Mouse (Mus musculus) limb, embryonic 13.5 days (tissue): ENCODE results near the gene Usb1. TPM values are rescaled to one million over a fixed set of nuclear protein-coding genes. Genes with fewer than 3 reads are reported as not detected.
A peak's percentile ranks its signal among the peaks of the same experiment; 100 is the strongest.

Source experiments
- ATAC-seq: fragments of 200-750 bp; cut with Nextera tagmentation; 2 replicates; pipeline ENCODE4 v1.8.0; 2017; ENCODE audit warnings: low read depth, moderate number of reproducible peaks, moderate TSS enrichment; ENCODE audit not compliant: low FRiP score
- H3K27ac ChIP-seq: fragments of 300-500 bp; sonication (generic); 2 replicates; pipeline ENCODE4 v1.5.1; 2015; ENCODE audit warnings: inconsistent platforms, mild to moderate bottlenecking, moderate library complexity
- H3K27me3 ChIP-seq: fragments of 300-500 bp; sonication (generic); 2 replicates; pipeline ENCODE4 v1.6.1; 2015; ENCODE audit warnings: mild to moderate bottlenecking, inconsistent platforms
- H3K36me3 ChIP-seq: fragments of 300-500 bp; sonication (generic); 2 replicates; pipeline ENCODE4 v1.6.1; 2015; ENCODE audit warnings: inconsistent platforms, mild to moderate bottlenecking, moderate library complexity
- H3K4me1 ChIP-seq: fragments of 300-500 bp; sonication (generic); 2 replicates; pipeline ENCODE4 v1.6.1; 2015; ENCODE audit warnings: inconsistent platforms
- H3K4me2 ChIP-seq: fragments of 300-500 bp; sonication (generic); replicated peaks from 2 replicates; pipeline ENCODE4 v1.6.1; 2015; ENCODE audit warnings: inconsistent platforms, mild to moderate bottlenecking, moderate library complexity
- H3K4me3 ChIP-seq: fragments of 300-500 bp; sonication (generic); 2 replicates; pipeline ENCODE4 v1.5.1; 2015; ENCODE audit warnings: moderate library complexity, mild to moderate bottlenecking, inconsistent platforms
- H3K9ac ChIP-seq: fragments of 300-500 bp; sonication (generic); 2 replicates; pipeline ENCODE4 v1.6.1; 2015; ENCODE audit warnings: mild to moderate bottlenecking, inconsistent platforms
- H3K9me3 ChIP-seq: fragments of 300-500 bp; sonication (generic); 2 replicates; pipeline ENCODE4 v1.6.1; 2016; ENCODE audit warnings: inconsistent platforms
- WGBS: fragments of 180-500 bp; shearing (Covaris S2); methylation state at CpG from one replicate; pipeline ENCODE4 v1.1.7; 2015; 5-methylcytosine and 5-hydroxymethylcytosine counted together
- polyA plus RNA-seq: library from polyadenylated mRNA; unstranded; fragments of >200 nt; fragmentation: Nextera tagmentation; extraction: Ambion mirVana; gene quantifications from 2 replicates; pipeline ENCODE4 v1.2.1, GENCODE M21; 2015

Gene Usb1
- polyA plus RNA-seq, 1 experiment from 2014 or later = 46.0 TPM

- WGBS = 2% methylated on average over 41 of the region's 41 CpGs
- Histone ChIP-seq H3K27ac (no peak overlapping the region), H3K9me3 (peaks cover 4% of the 10 kb centered on the region; the same call in 1 of the 2 replicates), H3K4me3 (peak overlapping the region; percentile 50), H3K27me3 (peaks cover 11% of the 10 kb centered on the region), H3K4me2 (peak overlapping the region; percentile 95), H3K36me3 (peaks cover 18% of the 10 kb centered on the region), H3K4me1 (peaks cover 36% of the 10 kb centered on the region), H3K9ac (peak overlapping the region; percentile 65)
- peak; percentile 64 for ATAC-seq
Observed at GRCm38 (mm10) chr8:95320224-95321139, 11.6 kb upstream of the Usb1 start.

GRCm38 (mm10) chr8:95323201-95323600, 8.9 kb upstream of the Usb1 start:
- WGBS = 39% methylated on average over 3 of the region's 3 CpGs

DNA sequence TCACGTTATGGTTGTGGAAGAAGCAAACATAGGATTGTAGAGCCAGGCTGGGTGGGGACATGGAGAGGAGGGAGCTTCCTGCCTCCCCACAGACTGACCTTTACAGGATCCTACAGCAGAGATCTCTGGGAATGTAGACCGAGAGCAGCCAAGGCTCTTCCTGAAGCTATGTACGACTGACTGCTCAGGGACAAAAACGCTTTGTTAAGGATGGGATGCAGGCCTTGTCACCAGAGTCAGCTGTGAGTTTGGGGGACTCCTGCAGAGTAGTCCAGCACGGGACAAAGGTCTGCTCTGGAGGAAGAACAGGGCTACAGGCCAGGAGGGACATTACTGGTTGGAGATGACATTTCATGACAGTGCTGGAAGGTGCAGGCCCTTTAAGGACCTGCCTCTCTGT, 7.4 kb upstream of the Usb1 start:
- Histone ChIP-seq H3K36me3 (peaks cover 60% of the 10 kb centered on the region), H3K9ac (no peak overlapping the region), H3K27ac (no peak overlapping the region), H3K27me3 (peaks cover 8% of the 10 kb centered on the region), H3K9me3 (no peaks in the 10 kb centered on the region), H3K4me3 (no peak overlapping the region), H3K4me2 (no peak overlapping the region), H3K4me1 (peaks cover 42% of the 10 kb centered on the region)
- WGBS = 72% methylated on average over 5 of the region's 5 CpGs
- ATAC-seq = no peak

More at GRCm38 (mm10) chr8:95323201-95323600, 8.9 kb upstream of the Usb1 start:
- H3K4me2 ChIP-seq = no peak overlapping the region
- H3K9ac ChIP-seq = no peak overlapping the region
- peaks cover 45% of the 10 kb centered on the region for H3K36me3 ChIP-seq
- H3K27ac ChIP-seq = no peak overlapping the region
- peaks cover 1% of the 10 kb centered on the region; the same call in 1 of the 2 replicates for H3K9me3 ChIP-seq
- no peak overlapping the region for H3K4me3 ChIP-seq
- H3K4me1 ChIP-seq = peaks cover 41% of the 10 kb centered on the region
- ATAC-seq = no peak; the same call in 1 of the 2 replicates
- H3K27me3 ChIP-seq = peaks cover 11% of the 10 kb centered on the region

GRCm38 (mm10) chr8:95326822-95327221, 5.3 kb upstream of the Usb1 start:
- H3K27ac ChIP-seq = no peak overlapping the region
- ATAC-seq = no peak
- H3K36me3 ChIP-seq = peaks cover 62% of the 10 kb centered on the region
- 88% methylated on average over 5 of the region's 5 CpGs for WGBS
- no peak overlapping the region for H3K4me3 ChIP-seq
- H3K9me3 ChIP-seq = no peaks in the 10 kb centered on the region
- H3K4me1 ChIP-seq = peaks cover 38% of the 10 kb centered on the region
- 0 out of 2 replicates have a peak, but pooled peaks cover 3% of the 10 kb centered on the region for H3K27me3 ChIP-seq
- no peak overlapping the region for H3K4me2 ChIP-seq
- no peak overlapping the region for H3K9ac ChIP-seq

DNA sequence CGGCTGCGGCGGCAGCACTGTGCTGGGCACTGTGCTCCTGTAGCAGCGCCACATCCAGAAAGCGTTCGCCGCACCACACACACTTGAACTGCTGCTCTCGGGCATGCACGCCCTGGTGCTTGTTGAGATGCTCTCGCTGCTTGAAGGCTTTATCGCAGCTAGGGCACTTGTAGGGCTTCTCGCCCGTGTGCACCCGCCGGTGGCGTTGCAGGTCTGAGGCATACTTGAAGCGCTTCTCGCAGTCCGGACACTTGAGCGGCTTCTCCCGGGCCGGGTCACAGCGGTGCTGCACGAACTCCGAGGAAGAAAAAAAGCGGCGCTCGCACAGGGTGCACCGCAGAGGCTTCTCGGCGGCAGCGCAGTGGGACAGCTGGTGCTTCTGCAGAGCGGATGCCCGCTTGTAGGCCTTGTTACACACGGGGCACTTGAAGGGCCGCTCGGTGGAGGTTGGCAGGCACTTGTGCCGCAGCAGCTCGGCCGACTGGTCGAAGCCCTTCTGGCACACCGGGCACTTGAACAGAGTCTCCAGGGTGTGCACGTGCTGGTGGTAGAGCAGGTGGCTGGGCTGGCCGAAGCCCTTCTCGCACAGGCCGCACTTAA, 4.1 kb upstream of the Usb1 start:
- H3K36me3 ChIP-seq = peaks cover 62% of the 10 kb centered on the region
- ATAC-seq = no peak
- H3K4me2 ChIP-seq = no peak overlapping the region
- 0 out of 2 replicates have a peak overlapping the region, but pooled peaks have one; percentile 26 for H3K9ac ChIP-seq
- H3K4me1 ChIP-seq = peaks cover 35% of the 10 kb centered on the region
- no peak overlapping the region for H3K27ac ChIP-seq
- 88% methylated on average over 46 of the region's 46 CpGs for WGBS
- 0 out of 2 replicates have a peak, but pooled peaks cover 3% of the 10 kb centered on the region for H3K27me3 ChIP-seq
- no peaks in the 10 kb centered on the region for H3K9me3 ChIP-seq
- no peak overlapping the region for H3K4me3 ChIP-seq

DNA sequence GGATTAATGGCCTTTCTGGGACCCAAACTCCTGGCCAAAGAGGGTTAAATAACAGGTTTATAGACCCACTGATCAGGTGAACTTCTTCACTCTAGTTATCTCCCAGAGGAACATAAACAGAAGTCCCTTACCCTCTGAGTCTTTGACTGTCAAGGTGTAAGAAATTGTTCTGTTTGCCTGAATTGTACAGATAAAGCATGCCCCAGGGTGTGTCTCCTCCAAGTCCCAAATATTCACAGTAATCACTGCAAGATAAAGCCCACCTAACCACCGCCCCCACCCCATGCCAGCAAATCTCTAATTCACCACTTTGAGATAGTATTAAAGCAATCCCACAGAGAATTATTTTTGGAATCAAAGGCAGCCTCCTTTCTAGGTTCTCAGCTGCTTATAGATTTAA, 1.7 kb upstream of the Usb1 start:
- peaks cover 58% of the 10 kb centered on the region for H3K36me3 ChIP-seq
- peak overlapping the region; percentile 91 for H3K4me3 ChIP-seq
- H3K27ac ChIP-seq = no peak overlapping the region
- peak overlapping the region; percentile 84 for H3K4me2 ChIP-seq
- WGBS = 77% methylated on average over 1 of the region's 1 CpGs
- no peaks in the 10 kb centered on the region for H3K9me3 ChIP-seq
- no peak for ATAC-seq
- peak overlapping the region; percentile 94 for H3K9ac ChIP-seq
- peaks cover 26% of the 10 kb centered on the region for H3K4me1 ChIP-seq
- H3K27me3 ChIP-seq = no peaks in the 10 kb centered on the region

- H3K9ac ChIP-seq = peak overlapping the region; percentile 94
- H3K36me3 ChIP-seq = peaks cover 50% of the 10 kb centered on the region
- under 1% methylated on average over 38 of the region's 38 CpGs for WGBS
Observed at GRCm38 (mm10) chr8:95331156-95331719, 846 bp upstream of the Usb1 start.

GRCm38 (mm10) chr8:95332437-95333199, 534 bp downstream of the Usb1 start:
- Histone ChIP-seq H3K9me3 (no peaks in the 10 kb centered on the region), H3K9ac (peak overlapping the region; percentile 94), H3K4me3 (peak overlapping the region; percentile 91), H3K27ac (peak overlapping the region; percentile 95), H3K4me2 (peak overlapping the region; percentile 84), H3K27me3 (no peaks in the 10 kb centered on the region), H3K4me1 (peaks cover 22% of the 10 kb centered on the region), H3K36me3 (peaks cover 45% of the 10 kb centered on the region)
- WGBS = 26% methylated on average over 21 of the region's 21 CpGs
- ATAC-seq = no peak

More at GRCm38 (mm10) chr8:95331156-95331719, 846 bp upstream of the Usb1 start:
- ATAC-seq = peak; percentile 24
- Histone ChIP-seq H3K4me3 (peak overlapping the region; percentile 91), H3K4me2 (peak overlapping the region; percentile 84), H3K9me3 (no peaks in the 10 kb centered on the region), H3K27me3 (no peaks in the 10 kb centered on the region), H3K27ac (peak overlapping the region; percentile 95), H3K4me1 (peaks cover 26% of the 10 kb centered on the region)

GRCm38 (mm10) chr8:95335706-95336105, 3.6 kb downstream of the Usb1 start:
- no peak for ATAC-seq
- H3K36me3 ChIP-seq = peaks cover 49% of the 10 kb centered on the region
- WGBS = 85% methylated on average over 1 of the region's 1 CpGs
- no peak overlapping the region for H3K9ac ChIP-seq
- H3K27me3 ChIP-seq = no peaks in the 10 kb centered on the region
- H3K4me2 ChIP-seq = no peak overlapping the region
- H3K27ac ChIP-seq = no peak overlapping the region
- H3K4me3 ChIP-seq = no peak overlapping the region
- peaks cover 8% of the 10 kb centered on the region for H3K4me1 ChIP-seq
- no peaks in the 10 kb centered on the region for H3K9me3 ChIP-seq

- Histone ChIP-seq H3K4me3 (no peak overlapping the region), H3K4me1 (0 out of 2 replicates have a peak, but pooled peaks cover 5% of the 10 kb centered on the region), H3K36me3 (peaks cover 55% of the 10 kb centered on the region), H3K9me3 (no peaks in the 10 kb centered on the region), H3K4me2 (no peak overlapping the region), H3K27me3 (no peaks in the 10 kb centered on the region), H3K27ac (no peak overlapping the region), H3K9ac (no peak overlapping the region)
- no peak for ATAC-seq
Observed at GRCm38 (mm10) chr8:95336363-95336762, 4.3 kb downstream of the Usb1 start.

DNA sequence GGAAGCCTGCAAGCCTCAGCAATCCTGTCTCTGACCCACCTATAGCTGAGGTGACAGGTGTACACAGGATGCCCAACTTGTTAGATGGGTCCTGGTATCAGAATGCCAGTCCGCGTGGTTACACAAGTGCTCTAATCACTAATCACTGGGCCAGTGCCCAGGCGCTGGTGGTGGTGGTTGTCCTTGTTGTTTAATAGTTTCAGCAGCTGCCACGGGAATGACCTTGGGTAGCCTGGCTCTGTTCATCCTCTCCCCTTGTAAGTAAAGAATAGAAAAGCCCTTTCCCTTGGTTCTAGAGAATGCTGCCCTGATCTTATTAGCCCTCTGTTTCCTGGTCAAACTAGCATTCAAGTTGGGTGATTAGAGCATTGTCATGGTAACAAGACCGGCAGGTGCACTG, 9.6 kb downstream of the Usb1 start:
- Histone ChIP-seq H3K4me1 (peaks cover under 1% of the 10 kb centered on the region; the same call in 1 of the 2 replicates), H3K9ac (no peak overlapping the region), H3K27me3 (no peaks in the 10 kb centered on the region), H3K4me3 (no peak overlapping the region), H3K27ac (no peak overlapping the region), H3K36me3 (peaks cover 84% of the 10 kb centered on the region), H3K4me2 (no peak overlapping the region), H3K9me3 (no peaks in the 10 kb centered on the region)
- WGBS = 73% methylated on average over 5 of the region's 5 CpGs
- ATAC-seq = no peak
